Mouse (Mus musculus) lung, adult 2 months (tissue): Measurements from ENCODE around the gene Aurkaip1.

Source experiments
- CTCF ChIP-seq: fragments of 200-500 bp; IDR thresholded peaks from 2 replicates; pipeline ENCODE4 v1.5.1; 2011; ENCODE audit warnings: mild to moderate bottlenecking, low read length, control low read depth; ENCODE audit not compliant: insufficient read depth
- POLR2A ChIP-seq: fragments of 200-500 bp; IDR thresholded peaks from 2 replicates; pipeline ENCODE4 v1.6.1; 2011; ENCODE audit warnings: low read depth, mild to moderate bottlenecking, control low read depth, low read length, borderline replicate concordance; ENCODE audit errors: extremely low read depth

- TF ChIP-seq CTCF (no peak), POLR2A (no peak)
Measured at GRCm38 (mm10) chr4:155843231-155843630, 12.2 kb downstream of the Aurkaip1 start.
